Mouse (Mus musculus) erythroblast, embryonic 14.5 days (primary cell): ENCODE measurements around the gene Krtap17-1. TPM values are rescaled to one million over a fixed set of nuclear protein-coding genes. Genes with fewer than 3 reads are reported as not detected.

Experiments
- H3K27me3 ChIP-seq: 2 replicates; pipeline ENCODE4 v1.6.1; 2012; ENCODE audit warnings: inconsistent platforms; ENCODE audit not compliant: control insufficient read depth
- H3K36me3 ChIP-seq: 2 replicates; pipeline ENCODE4 v1.6.1; 2012; ENCODE audit warnings: mild to moderate bottlenecking, inconsistent platforms; ENCODE audit not compliant: control insufficient read depth
- H3K4me1 ChIP-seq: 2 replicates; pipeline ENCODE4 v1.6.1; 2012; ENCODE audit warnings: inconsistent platforms; ENCODE audit not compliant: control insufficient read depth
- H3K4me3 ChIP-seq: replicated peaks from 2 replicates; pipeline ENCODE3; 2012; ENCODE audit warnings: moderate library complexity, mild to moderate bottlenecking, inconsistent platforms
- H3K9me3 ChIP-seq: 2 replicates; pipeline ENCODE4 v1.6.1; 2012; ENCODE audit warnings: low read length, inconsistent platforms, mixed read lengths; ENCODE audit not compliant: control insufficient read depth
- GATA1 ChIP-seq: IDR thresholded peaks from 2 replicates; pipeline ENCODE4 v1.6.1; 2012; ENCODE audit warnings: low read length, inconsistent platforms, mixed read lengths
- TAL1 ChIP-seq: IDR thresholded peaks from 3 replicates; pipeline ENCODE4 v1.6.1; 2012; ENCODE audit warnings: low read length, inconsistent platforms, mixed read lengths
- polyA plus RNA-seq: library from polyadenylated mRNA; stranded (reverse); fragments of >175 nt; gene quantifications from 2 replicates; pipeline ENCODE4 v1.2.3, GENCODE M21; 2012

Gene Krtap17-1
- polyA plus RNA-seq = not detected in 2 replicates

DNA sequence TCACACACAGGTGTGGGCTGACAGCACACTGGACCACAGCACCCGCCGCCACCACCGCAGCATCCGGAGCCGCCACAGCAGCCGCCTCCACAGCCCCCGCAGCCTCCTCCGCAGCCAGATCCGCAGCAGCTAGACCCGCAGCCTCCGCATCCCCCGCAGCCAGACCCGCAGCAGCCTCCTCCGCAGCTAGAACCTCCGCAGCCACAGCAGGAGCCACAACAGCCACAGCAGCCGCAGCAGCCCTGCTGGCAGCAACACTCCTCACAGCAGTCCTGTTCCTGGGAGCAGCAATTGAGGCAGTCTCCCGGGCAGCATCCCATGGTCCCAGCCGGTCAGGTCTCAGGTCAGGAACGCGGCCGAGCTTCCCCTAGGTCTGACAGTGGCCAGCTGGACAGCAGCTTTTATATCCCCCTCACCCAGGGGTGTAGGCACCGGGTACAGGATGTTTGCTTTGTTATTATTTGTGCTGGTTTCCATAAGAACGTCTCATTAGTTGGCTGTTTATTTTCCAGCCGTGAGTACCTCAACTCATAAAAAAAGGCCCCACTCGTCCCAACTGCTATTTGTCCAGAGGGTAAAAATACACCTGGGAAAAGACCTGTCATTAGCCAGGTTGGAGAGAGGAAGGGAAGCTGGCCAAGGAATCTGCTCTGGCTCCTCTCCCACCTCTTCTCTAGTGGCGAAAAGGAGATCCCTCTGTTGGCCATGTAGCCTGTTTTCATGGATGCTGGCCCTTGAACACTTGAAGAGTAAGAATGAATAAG lies at the start of gene Krtap17-1:
Krtap17-1 (minus strand) TSS at position 375 of the 764 bp plus-strand sequence.
- TF ChIP-seq GATA1 (no peak), TAL1 (no peak)
- H3K27me3 ChIP-seq = peaks cover 16% of the 10 kb centered on the region
- no peaks in the 10 kb centered on the region for H3K4me1 ChIP-seq
- no peak within 1 kb of the TSS for H3K4me3 ChIP-seq
- peaks cover 8% of the 10 kb centered on the region for H3K9me3 ChIP-seq
- no peaks in the 10 kb centered on the region for H3K36me3 ChIP-seq

- no peaks in the 10 kb centered on the region for H3K4me1 ChIP-seq
- no peak for TF ChIP-seq TAL1
- no peak for TF ChIP-seq GATA1
These were observed 47.7 kb upstream of the Krtap17-1 start, which contains the start of gene Krt34 for GRCm38 (mm10) chr11:100041454-100041853. Krt34 (minus strand) TSS chr11:100041554.

DNA sequence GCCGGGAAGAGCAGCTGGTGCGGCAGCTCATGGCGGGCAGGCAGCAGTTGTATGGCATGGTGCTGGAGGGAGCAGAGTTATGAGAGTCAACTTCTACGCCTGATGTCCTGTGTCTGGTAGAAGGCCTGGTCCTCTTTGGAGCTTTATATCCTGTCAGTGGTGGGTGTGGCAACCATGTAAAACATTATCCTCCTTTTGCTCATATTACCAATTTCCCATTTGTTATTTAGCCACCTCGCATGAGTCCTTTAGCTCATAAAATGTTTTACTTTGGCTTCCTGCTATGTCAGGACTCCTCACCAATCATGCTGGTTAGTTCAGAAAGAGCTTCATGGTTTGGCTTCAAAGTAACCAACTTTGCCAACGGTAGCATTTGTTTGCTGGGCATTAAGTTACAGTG lies 36.0 kb upstream of the Krtap17-1 start, which contains the start of gene Krt33b:
Krt33b (minus strand) TSS at position 101 of the 400 bp plus-strand sequence.
- TF ChIP-seq GATA1 = no peak
- no peak for TF ChIP-seq TAL1
- H3K9me3 ChIP-seq = no peaks in the 10 kb centered on the region
- no peak within 1 kb of the TSS for H3K4me3 ChIP-seq
- H3K27me3 ChIP-seq = no peaks in the 10 kb centered on the region
- H3K36me3 ChIP-seq = no peaks in the 10 kb centered on the region
- H3K4me1 ChIP-seq = no peaks in the 10 kb centered on the region

More at GRCm38 (mm10) chr11:100041454-100041853, 47.7 kb upstream of the Krtap17-1 start, which contains the start of gene Krt34:
- Histone ChIP-seq H3K36me3 (no peaks in the 10 kb centered on the region), H3K4me3 (no peak within 1 kb of the TSS), H3K9me3 (peaks cover 5% of the 10 kb centered on the region; the same call in 1 of the 2 replicates), H3K27me3 (no peaks in the 10 kb centered on the region)

- Histone ChIP-seq H3K27me3 (no peaks in the 10 kb centered on the region), H3K36me3 (no peaks in the 10 kb centered on the region), H3K4me3 (no peak overlapping the region), H3K9me3 (no peaks in the 10 kb centered on the region; the same call in 1 of the 2 replicates), H3K4me1 (no peaks in the 10 kb centered on the region)
- TF ChIP-seq GATA1 = no peak
- no peak for TF ChIP-seq TAL1
These were observed 27.6 kb upstream of the Krtap17-1 start for GRCm38 (mm10) chr11:100021438-100021837.

DNA sequence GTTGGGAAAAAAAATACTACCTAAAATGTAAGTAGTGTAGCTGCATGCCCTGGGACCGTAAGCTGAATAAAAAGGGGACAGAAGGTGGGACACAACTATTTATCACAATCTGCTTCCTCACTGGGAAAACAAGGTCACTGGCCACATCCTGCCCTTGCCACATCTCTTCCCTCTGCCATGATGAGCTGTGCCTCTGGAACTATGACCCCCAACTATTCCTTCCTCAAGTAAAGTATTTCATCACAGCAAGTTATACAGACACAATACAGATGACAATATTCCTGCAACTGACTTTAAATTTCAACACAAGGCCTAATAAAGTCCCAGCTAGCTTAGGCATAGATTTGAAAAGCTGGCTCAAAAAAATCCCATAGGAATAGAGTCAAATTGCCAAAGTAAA lies 25.7 kb upstream of the Krtap17-1 start:
- Histone ChIP-seq H3K4me1 (no peaks in the 10 kb centered on the region), H3K27me3 (no peaks in the 10 kb centered on the region), H3K36me3 (no peaks in the 10 kb centered on the region), H3K9me3 (no peaks in the 10 kb centered on the region; the same call in 1 of the 2 replicates), H3K4me3 (no peak overlapping the region)
- TF ChIP-seq GATA1 (no peak), TAL1 (no peak)

- no peaks in the 10 kb centered on the region for H3K27me3 ChIP-seq
- H3K9me3 ChIP-seq = peaks cover 2% of the 10 kb centered on the region; the same call in 1 of the 2 replicates
- no peak within 1 kb of the TSS for H3K4me3 ChIP-seq
- TF ChIP-seq GATA1 = no peak
- no peak for TF ChIP-seq TAL1
- no peaks in the 10 kb centered on the region for H3K36me3 ChIP-seq
- no peaks in the 10 kb centered on the region for H3K4me1 ChIP-seq
These were observed 22.3 kb upstream of the Krtap17-1 start, which contains the start of gene Krt33a for GRCm38 (mm10) chr11:100016112-100016511. Krt33a (minus strand) TSS chr11:100016212.

- Histone ChIP-seq H3K36me3 (no peaks in the 10 kb centered on the region), H3K4me3 (no peak overlapping the region), H3K9me3 (peaks cover 2% of the 10 kb centered on the region; the same call in 1 of the 2 replicates), H3K27me3 (no peaks in the 10 kb centered on the region), H3K4me1 (no peaks in the 10 kb centered on the region)
- TF ChIP-seq TAL1 (no peak), GATA1 (no peak)
These were observed 19.9 kb upstream of the Krtap17-1 start for GRCm38 (mm10) chr11:100013691-100014171.

DNA sequence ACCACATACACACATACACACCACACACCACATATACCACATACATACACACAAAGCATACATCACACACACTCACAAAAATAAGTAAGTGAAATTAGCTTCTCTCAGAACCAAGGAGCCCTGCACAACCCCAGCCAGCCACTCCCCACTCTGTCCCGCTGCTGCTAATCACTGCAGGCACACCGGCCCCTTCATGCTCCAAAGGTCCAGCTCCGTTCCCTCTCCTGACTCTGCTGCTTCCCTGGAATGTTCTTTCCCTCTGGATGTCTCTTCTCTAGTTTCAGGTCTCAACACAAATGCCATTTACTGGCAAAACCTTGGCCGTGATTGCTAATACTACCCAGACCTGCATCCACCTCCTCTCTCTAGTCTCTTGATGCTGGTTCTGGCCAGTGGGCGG lies 16.9 kb upstream of the Krtap17-1 start:
- Histone ChIP-seq H3K9me3 (peaks cover 2% of the 10 kb centered on the region; the same call in 1 of the 2 replicates), H3K27me3 (no peaks in the 10 kb centered on the region), H3K36me3 (no peaks in the 10 kb centered on the region), H3K4me3 (no peak overlapping the region), H3K4me1 (no peaks in the 10 kb centered on the region)
- TF ChIP-seq TAL1 = no peak
- TF ChIP-seq GATA1 = no peak

DNA sequence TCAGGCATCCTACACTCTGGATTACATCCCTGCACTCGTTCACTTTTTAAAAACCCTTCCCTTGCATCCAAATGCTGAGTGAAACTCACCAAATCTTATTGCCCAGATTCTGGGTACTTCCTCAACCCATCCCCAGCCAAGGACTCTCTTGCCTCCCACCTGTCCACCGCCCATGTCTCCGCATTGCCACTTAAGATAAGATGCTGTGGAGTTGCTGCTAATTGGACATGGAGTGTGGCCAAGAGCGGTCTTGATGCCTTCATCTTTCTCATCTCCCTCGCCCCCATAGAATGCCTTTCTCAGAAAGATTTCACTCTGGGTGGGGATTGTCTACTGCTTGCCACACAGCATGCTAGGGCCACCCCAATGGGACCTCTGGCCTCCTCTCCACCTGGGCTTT lies 14.5 kb upstream of the Krtap17-1 start:
- Histone ChIP-seq H3K27me3 (no peaks in the 10 kb centered on the region), H3K4me1 (no peaks in the 10 kb centered on the region), H3K4me3 (no peak overlapping the region), H3K36me3 (no peaks in the 10 kb centered on the region), H3K9me3 (peaks cover 2% of the 10 kb centered on the region; the same call in 1 of the 2 replicates)
- TF ChIP-seq GATA1 (no peak), TAL1 (no peak)
